Mouse (Mus musculus): ENCODE data around the gene Eif4h. TPM values are rescaled to one million over a fixed set of nuclear protein-coding genes. Genes with fewer than 3 reads are reported as not detected.

Eif4h gene
- total RNA-seq, 2 experiments from 2014 or later, result 319 to 322 TPM

DNA sequence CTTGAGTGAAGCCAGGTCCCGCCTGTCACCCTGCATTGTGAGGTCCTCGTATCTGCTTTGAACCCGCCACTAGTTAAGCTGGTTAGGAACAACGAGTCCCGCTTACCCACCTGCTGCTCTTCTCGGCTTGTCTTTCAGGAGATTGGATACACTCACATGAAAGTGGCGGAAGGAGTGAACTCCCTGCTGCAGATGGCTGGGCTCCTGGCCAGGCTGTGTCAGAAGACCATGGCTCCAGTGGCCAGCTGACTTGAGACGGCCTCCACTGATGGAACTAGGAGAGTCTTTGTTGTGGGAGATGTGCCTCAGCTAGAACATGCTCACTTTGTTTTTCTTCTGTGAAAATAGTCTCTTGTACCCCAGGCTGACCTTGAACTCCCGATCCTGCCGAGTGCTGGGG is 41.6 kb downstream of the Eif4h start:
- intact Hi-C loops (cut with DNase I), result no loop called here
- H3K4me3 ChIP-seq, result no peak overlapping the region
- H3K27ac ChIP-seq, result no peak overlapping the region
- DNase-seq (ENCODE audit: extremely low spot score in 1 of 2, low spot score in 2 of 2), result no peak
- no peak for TF ChIP-seq CTCF (IDR thresholded peaks at IDR 0.05)

GRCm38 (mm10) chr5:134593093-134593492 is 46.2 kb downstream of the Eif4h start:
- intact Hi-C loops (cut with DNase I), result no loop called here
- no peak overlapping the region for H3K27ac ChIP-seq
- H3K4me3 ChIP-seq, result no peak overlapping the region
- no peak for DNase-seq (ENCODE audit: extremely low spot score in 1 of 2, low spot score in 2 of 2)
- TF ChIP-seq CTCF (IDR thresholded peaks at IDR 0.05), result no peak

- Histone ChIP-seq H3K4me3 (no peak overlapping the region), H3K27ac (no peak overlapping the region)
- no peak for TF ChIP-seq CTCF (IDR thresholded peaks at IDR 0.05)
- intact Hi-C loops (cut with DNase I), result no loop called here
- no peak for DNase-seq (ENCODE audit: extremely low spot score in 1 of 2, low spot score in 2 of 2)
Measured at GRCm38 (mm10) chr5:134592026-134592581, 47.2 kb downstream of the Eif4h start.

DNA sequence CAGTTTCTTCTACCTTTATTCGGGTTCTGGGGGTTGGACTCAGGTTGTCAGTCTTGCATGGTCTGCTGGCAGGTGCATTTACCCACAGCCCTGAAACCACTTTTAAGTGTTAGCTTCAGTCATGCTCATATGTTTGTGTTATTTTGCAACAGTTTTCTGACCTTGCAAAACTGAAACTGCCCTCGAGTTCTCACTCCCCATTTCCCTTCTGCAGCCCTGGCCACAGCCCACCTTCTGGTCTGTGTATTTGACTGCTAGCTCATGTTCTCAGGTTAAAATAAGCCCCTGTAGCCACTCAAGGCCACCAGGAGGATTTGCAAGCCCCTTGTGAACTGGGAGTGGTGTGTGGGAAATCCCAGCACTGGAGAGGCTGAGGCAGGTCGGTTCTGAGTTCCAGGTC is 49.4 kb downstream of the Eif4h start:
- DNase-seq (ENCODE audit: extremely low spot score in 1 of 2, low spot score in 2 of 2), result no peak
- Histone ChIP-seq H3K27ac (no peak overlapping the region), H3K4me3 (no peak overlapping the region)
- intact Hi-C loops (cut with DNase I), result loop anchor here (10.0 kb wide), 2 partner anchors 115 to 205 kb away; no protein-coding TSS in a partner anchor
- TF ChIP-seq CTCF (IDR thresholded peaks at IDR 0.05), result no peak

DNA sequence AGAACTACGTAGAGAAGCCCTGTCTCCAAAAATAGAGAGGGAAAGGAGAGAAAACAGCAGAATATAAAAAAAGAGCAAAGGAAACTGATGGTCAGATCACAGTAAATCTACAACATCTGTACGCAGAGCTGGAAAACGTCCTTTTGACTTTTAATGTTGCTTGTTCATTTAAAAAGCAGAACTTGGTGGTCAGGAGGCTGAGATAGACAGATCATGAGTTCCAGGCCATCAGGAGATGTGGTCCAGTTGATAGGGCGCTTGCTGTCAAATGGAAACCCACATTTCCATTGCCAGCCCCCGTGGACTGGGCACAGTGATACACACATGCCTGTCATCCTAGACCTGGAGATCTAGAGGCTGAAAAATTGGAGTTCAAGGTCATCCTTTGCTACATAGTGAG is 54.5 kb downstream of the Eif4h start:
- Histone ChIP-seq H3K27ac (no peak overlapping the region), H3K4me3 (no peak overlapping the region)
- no peak for TF ChIP-seq CTCF (IDR thresholded peaks at IDR 0.05)
- intact Hi-C loops (cut with DNase I), result loop anchor here (10.0 kb wide), 2 partner anchors 120 to 200 kb away; no protein-coding TSS in a partner anchor
- no peak for DNase-seq (ENCODE audit: extremely low spot score in 1 of 2, low spot score in 2 of 2)

GRCm38 (mm10) chr5:134583884-134584213 is 55.4 kb downstream of the Eif4h start:
- intact Hi-C loops (cut with DNase I), result loop anchor here (2.0 to 10.0 kb wide), 4 partner anchors 77 to 199 kb away; no protein-coding TSS in a partner anchor
- no peak for DNase-seq (ENCODE audit: extremely low spot score in 1 of 2, low spot score in 2 of 2)
- Histone ChIP-seq H3K27ac (no peak overlapping the region), H3K4me3 (no peak overlapping the region)
- TF ChIP-seq CTCF (IDR thresholded peaks at IDR 0.05), result no peak

- TF ChIP-seq CTCF (IDR thresholded peaks at IDR 0.05), result peak; percentile 13; the same call in 1 of the 2 replicates
- H3K27ac ChIP-seq, result peak overlapping the region; percentile 73
- intact Hi-C loops (cut with DNase I), result loop anchor here (2.0 to 10.0 kb wide), 4 partner anchors 76 to 198 kb away; no protein-coding TSS in a partner anchor
- DNase-seq (ENCODE audit: extremely low spot score in 1 of 2, low spot score in 2 of 2), result no peak
- peak overlapping the region; percentile 100 for H3K4me3 ChIP-seq
Measured at GRCm38 (mm10) chr5:134583006-134583883, 56.0 kb downstream of the Eif4h start.

DNA sequence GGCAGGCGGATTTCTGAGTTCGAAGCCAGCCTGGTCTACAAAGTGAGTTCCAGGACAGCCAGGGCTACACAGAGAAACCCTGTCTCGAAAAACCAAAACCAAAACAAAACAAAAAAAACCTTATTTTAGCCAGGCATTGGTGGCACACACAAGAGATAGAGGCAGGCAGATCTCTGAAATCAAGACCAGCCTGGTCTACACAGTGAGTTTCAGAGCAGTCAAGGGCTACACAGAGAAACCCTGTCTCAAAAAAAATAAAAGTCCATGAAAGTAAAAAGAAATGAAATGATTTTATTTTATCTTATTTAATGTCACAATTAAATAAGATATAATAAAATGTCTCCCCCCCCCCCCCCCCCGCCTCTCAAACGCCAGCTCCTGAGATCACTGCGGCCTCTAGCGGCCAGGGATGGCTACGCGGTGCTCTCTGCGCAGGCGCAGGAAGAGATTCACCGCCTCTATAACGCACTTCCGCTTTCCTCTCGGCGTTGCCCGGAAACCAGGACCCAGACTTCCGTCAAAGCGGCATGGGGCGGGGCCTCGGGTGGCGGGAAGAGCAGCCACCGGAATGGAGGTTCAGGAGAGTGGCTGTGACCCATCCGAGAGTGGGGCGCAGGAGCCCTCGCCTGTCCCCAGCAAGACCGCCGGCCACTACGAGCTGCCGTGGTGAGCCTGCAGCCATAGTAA is 56.9 kb downstream of the Eif4h start:
- TF ChIP-seq CTCF (IDR thresholded peaks at IDR 0.05), result peak; percentile 87
- intact Hi-C loops (cut with DNase I), result loop anchor here (2.0 to 10.0 kb wide), 4 partner anchors 76 to 198 kb away; no protein-coding TSS in a partner anchor

DNA sequence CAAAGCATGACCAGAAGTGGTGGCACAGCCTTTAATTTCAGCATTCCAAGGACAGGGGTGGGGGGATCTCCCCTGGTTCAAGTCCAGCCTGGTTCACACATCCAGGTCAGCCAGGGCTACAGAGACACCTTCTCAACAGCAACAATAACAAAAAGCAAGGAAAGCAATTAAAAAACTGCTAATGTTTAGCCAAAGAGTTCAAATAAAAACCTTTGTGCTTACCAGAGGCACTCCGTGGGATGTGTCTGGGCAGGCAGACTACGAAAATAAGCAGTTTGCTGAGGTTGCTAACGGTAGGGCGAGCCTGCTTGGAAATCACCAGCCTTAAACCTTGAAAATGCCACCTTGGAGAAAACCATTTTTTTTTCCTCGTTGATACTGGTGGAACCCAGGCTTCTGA is 58.1 kb downstream of the Eif4h start, which contains the start of gene Rfc2:
Rfc2 (plus strand) TSS at position 221 of the 400 bp plus-strand sequence.
- intact Hi-C loops (cut with DNase I), result loop anchor here (10.0 kb wide), 2 partner anchors 124 to 196 kb away; no protein-coding TSS in a partner anchor
- H3K27ac ChIP-seq, result peak within 1 kb of the TSS; percentile 55; the same call in 1 of the 2 replicates
- no peak for DNase-seq (ENCODE audit: extremely low spot score in 1 of 2, low spot score in 2 of 2)
- TF ChIP-seq CTCF (IDR thresholded peaks at IDR 0.05), result no peak
- H3K4me3 ChIP-seq, result no peak within 1 kb of the TSS

More for the DNA sequence above, 56.9 kb downstream of the Eif4h start:
- Histone ChIP-seq H3K27ac (peak overlapping the region; percentile 73), H3K4me3 (peak overlapping the region; percentile 100)
- peak; percentile 96 to 97 for DNase-seq (ENCODE audit: extremely low spot score in 1 of 2, low spot score in 2 of 2)

DNA sequence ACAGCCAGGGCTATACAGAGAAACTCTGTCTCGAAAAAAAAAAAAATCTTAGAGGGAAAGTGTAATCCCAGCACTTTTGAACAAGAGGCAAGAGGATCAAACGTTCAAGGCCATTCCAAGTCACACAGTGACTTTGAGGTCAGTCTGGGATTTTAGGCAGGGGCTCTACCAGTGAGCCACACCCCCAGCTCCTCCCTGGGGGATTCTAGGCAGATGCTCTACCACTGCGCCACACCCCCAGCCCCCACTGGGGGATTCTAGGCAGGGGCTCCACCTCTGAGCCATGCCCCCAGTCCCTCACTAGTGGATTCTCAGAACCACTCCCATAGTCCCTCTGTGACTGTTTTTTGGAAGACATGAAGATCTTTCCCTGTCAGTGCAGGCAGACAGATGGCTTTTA is 60.2 kb downstream of the Eif4h start:
- TF ChIP-seq CTCF (IDR thresholded peaks at IDR 0.05), result no peak

DNA sequence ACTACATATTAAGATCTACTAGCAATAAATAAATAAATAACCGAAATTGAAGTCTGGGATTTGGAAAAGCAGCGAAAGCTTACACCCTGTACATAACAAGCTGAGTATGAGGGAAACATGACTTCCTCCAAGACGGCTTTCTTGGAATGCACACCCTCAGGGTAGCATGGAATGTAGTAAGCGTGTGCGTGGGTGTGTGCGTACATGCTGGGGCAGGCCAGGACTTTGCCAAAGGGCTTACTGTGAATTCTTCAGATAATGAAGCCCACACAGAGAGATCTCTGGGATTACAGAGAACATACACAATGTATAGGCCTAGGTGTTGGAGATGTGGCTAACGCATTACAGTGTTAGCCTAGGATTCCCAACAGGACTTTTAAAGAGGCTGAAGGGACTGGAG is 61.8 kb downstream of the Eif4h start:
- no peak overlapping the region for H3K4me3 ChIP-seq
- intact Hi-C loops (cut with DNase I), result no loop called here
- H3K27ac ChIP-seq, result no peak overlapping the region
- no peak for DNase-seq (ENCODE audit: extremely low spot score in 1 of 2, low spot score in 2 of 2)
- no peak for TF ChIP-seq CTCF (IDR thresholded peaks at IDR 0.05)

More for the DNA sequence above, 60.2 kb downstream of the Eif4h start:
- H3K27ac ChIP-seq, result no peak overlapping the region
- H3K4me3 ChIP-seq, result no peak overlapping the region
- DNase-seq (ENCODE audit: extremely low spot score in 1 of 2, low spot score in 2 of 2), result no peak
- intact Hi-C loops (cut with DNase I), result no loop called here
